Mouse (Mus musculus): ENCODE measurements around the gene Car12. TPM values are rescaled to one million over a fixed set of nuclear protein-coding genes. Genes with fewer than 3 reads are reported as not detected.

Gene Car12
- polyA plus RNA-seq, 1 experiment from 2014 or later, result 0.81 TPM

DNA sequence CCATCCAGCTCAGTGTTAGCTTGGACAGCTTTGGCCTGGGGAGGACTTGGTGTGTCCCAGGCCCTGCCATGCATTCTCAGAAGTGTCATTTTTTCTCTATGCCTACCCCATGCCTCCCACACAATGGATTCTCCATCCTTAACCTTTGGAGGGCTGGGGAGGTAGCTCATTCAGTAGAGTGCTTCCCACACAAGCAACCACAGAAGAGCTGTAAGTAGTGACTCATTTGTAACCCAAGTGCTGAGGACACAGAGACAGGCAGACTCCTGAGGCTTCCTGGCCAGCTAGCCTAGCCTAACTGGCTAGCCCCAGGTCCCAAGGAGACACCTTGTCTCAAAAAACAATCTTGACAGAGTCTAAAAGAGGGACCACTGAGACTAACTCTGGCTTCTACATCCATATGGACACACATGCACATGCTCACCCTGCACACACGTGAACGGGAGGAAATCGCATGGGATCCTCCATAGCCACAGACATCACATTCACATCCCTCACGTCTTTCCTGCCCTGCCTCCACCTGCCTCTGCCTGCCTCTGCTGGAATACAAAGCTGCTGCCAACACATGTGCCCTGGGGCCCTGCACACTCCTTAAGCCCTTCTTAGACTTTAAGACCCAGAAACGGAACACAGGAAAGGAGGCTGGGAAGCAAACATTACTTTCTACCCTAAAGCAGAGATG is 8.8 kb downstream of the Car12 start:
- no peak for ATAC-seq (replicated peaks; ENCODE audit: extremely low read depth, insufficient read depth, low FRiP score)
- Histone ChIP-seq H3K9ac (ENCODE audit: low read length) (no peak overlapping the region), H3K27ac (ENCODE audit: low read length) (no peak overlapping the region), H3K4me2 (ENCODE audit: low read depth, low read length) (no peak overlapping the region), H3K36me3 (ENCODE audit: control insufficient read depth, insufficient read depth) (no peaks in the 10 kb centered on the region), H3K4me1 (ENCODE audit: control insufficient read depth, insufficient read depth, low read length) (no peaks in the 10 kb centered on the region), H3K9me3 (replicated peaks; ENCODE audit: control insufficient read depth, low read length) (no peaks in the 10 kb centered on the region), H3K27me3 (ENCODE audit: control insufficient read depth, insufficient read depth, low read length) (no peaks in the 10 kb centered on the region), H3K4me3 (ENCODE audit: low read length) (no peak overlapping the region)
- WGBS, result 81% methylated on average over 5 of the region's 5 CpGs

DNA sequence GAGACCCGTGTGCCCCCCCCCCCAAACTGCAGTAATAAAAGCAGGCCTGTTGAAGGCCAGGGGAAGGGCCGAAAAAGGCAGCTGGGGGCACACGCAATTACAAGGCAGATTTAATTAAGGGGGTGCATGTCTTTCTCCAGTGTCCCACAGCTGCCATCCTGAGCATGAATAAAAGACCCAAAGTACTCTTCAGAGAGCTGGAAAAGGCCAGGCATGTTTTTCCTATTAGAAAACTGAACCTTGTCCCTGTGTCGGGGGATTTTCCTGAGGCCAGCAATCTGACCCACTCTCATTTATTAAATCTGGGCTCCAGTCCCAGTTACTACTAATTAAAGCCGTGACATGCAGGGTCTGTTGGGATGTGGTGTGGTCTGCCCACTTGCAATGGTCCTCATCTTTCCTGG is 9.4 kb downstream of the Car12 start:
- H3K9me3 ChIP-seq (replicated peaks; ENCODE audit: control insufficient read depth, low read length), result no peaks in the 10 kb centered on the region
- H3K27ac ChIP-seq (ENCODE audit: low read length), result no peak overlapping the region
- H3K27me3 ChIP-seq (ENCODE audit: control insufficient read depth, insufficient read depth, low read length), result no peaks in the 10 kb centered on the region
- no peak overlapping the region for H3K4me2 ChIP-seq (ENCODE audit: low read depth, low read length)
- no peaks in the 10 kb centered on the region for H3K36me3 ChIP-seq (ENCODE audit: control insufficient read depth, insufficient read depth)
- H3K9ac ChIP-seq (ENCODE audit: low read length), result no peak overlapping the region
- H3K4me3 ChIP-seq (ENCODE audit: low read length), result no peak overlapping the region
- no peak for ATAC-seq (replicated peaks; ENCODE audit: extremely low read depth, insufficient read depth, low FRiP score)
- WGBS, result 77% methylated on average over 5 of the region's 5 CpGs
- H3K4me1 ChIP-seq (ENCODE audit: control insufficient read depth, insufficient read depth, low read length), result no peaks in the 10 kb centered on the region

DNA sequence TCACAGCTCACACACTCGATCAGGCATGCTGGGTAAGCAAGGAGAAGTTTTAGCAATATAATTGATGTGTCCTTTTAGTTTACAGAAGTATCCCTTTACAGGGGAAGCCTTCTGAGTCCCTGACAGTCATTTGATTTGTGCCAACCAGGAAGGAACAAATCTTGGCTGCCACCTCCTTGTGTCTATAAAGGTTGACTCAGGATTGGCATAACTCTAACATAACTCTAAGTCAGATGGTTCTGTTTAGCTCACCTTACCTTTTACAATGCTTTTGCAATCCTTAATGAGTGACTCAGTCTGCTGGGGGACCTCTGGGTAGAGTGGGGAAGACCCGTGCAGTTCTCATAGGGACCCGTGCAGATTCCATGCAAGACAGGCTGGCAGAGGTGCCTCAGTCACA is 12.1 kb downstream of the Car12 start:
- no peaks in the 10 kb centered on the region for H3K9me3 ChIP-seq (replicated peaks; ENCODE audit: control insufficient read depth, low read length)
- no peak overlapping the region for H3K27ac ChIP-seq (ENCODE audit: low read length)
- H3K36me3 ChIP-seq (ENCODE audit: control insufficient read depth, insufficient read depth), result no peaks in the 10 kb centered on the region
- no peak for ATAC-seq (replicated peaks; ENCODE audit: extremely low read depth, insufficient read depth, low FRiP score)
- no peak overlapping the region for H3K4me3 ChIP-seq (ENCODE audit: low read length)
- H3K27me3 ChIP-seq (ENCODE audit: control insufficient read depth, insufficient read depth, low read length), result no peaks in the 10 kb centered on the region
- H3K4me2 ChIP-seq (ENCODE audit: low read depth, low read length), result no peak overlapping the region
- 79% methylated on average over 3 of the region's 3 CpGs for WGBS
- H3K9ac ChIP-seq (ENCODE audit: low read length), result no peak overlapping the region
- no peaks in the 10 kb centered on the region for H3K4me1 ChIP-seq (ENCODE audit: control insufficient read depth, insufficient read depth, low read length)

DNA sequence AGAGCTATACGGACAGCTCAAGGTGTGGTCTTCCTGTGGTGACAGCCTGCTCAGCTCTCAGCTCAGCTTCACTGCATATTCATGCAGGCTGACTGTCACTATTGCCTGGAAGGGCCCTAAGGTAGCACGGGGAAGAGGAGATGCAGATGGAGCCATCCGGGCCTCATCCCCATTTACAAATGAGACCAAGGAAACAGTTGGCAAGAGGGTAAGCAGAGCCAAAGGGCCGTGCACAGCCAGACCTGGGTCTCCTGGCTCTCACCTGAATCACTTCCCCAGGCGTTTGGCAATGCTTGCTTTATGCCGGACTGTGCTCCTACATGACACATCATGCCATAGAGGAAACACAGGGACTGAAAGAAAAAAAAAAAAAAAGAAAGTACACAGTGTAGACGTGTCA is 13.8 kb downstream of the Car12 start:
- Histone ChIP-seq H3K27ac (ENCODE audit: low read length) (no peak overlapping the region), H3K9ac (ENCODE audit: low read length) (no peak overlapping the region), H3K27me3 (ENCODE audit: control insufficient read depth, insufficient read depth, low read length) (no peaks in the 10 kb centered on the region), H3K36me3 (ENCODE audit: control insufficient read depth, insufficient read depth) (no peaks in the 10 kb centered on the region), H3K4me2 (ENCODE audit: low read depth, low read length) (no peak overlapping the region), H3K4me1 (ENCODE audit: control insufficient read depth, insufficient read depth, low read length) (no peaks in the 10 kb centered on the region), H3K4me3 (ENCODE audit: low read length) (no peak overlapping the region), H3K9me3 (replicated peaks; ENCODE audit: control insufficient read depth, low read length) (no peaks in the 10 kb centered on the region)
- WGBS, result 61% methylated on average over 7 of the region's 7 CpGs
- no peak for ATAC-seq (replicated peaks; ENCODE audit: extremely low read depth, insufficient read depth, low FRiP score)

DNA sequence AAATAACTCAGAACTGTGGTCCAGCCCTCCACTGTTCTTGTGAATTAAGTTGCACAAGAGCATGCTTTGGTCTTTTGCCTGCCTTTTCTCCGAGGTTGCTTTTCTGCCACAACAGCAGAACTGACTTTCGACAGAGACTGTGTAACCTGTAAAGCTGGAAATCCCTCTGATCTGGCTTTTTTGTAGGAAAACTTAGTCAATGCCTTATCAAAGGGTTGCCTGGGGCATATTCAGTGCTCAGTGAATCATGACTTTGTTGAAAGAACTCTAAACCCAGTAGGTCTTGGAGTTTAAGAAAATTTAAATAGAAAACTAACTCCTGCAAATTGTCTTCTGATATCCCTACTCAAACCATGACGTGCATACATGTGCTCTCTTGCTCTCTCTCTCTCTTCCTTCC is 17.1 kb downstream of the Car12 start:
- H3K27me3 ChIP-seq (ENCODE audit: control insufficient read depth, insufficient read depth, low read length), result no peaks in the 10 kb centered on the region
- H3K4me2 ChIP-seq (ENCODE audit: low read depth, low read length), result no peak overlapping the region
- ATAC-seq (replicated peaks; ENCODE audit: extremely low read depth, insufficient read depth, low FRiP score), result no peak
- no peaks in the 10 kb centered on the region for H3K9me3 ChIP-seq (replicated peaks; ENCODE audit: control insufficient read depth, low read length)
- no peak overlapping the region for H3K9ac ChIP-seq (ENCODE audit: low read length)
- no peaks in the 10 kb centered on the region for H3K36me3 ChIP-seq (ENCODE audit: control insufficient read depth, insufficient read depth)
- H3K4me1 ChIP-seq (ENCODE audit: control insufficient read depth, insufficient read depth, low read length), result peaks cover 8% of the 10 kb centered on the region
- no peak overlapping the region for H3K27ac ChIP-seq (ENCODE audit: low read length)
- no peak overlapping the region for H3K4me3 ChIP-seq (ENCODE audit: low read length)
- 58% methylated on average over 3 of the region's 3 CpGs for WGBS

DNA sequence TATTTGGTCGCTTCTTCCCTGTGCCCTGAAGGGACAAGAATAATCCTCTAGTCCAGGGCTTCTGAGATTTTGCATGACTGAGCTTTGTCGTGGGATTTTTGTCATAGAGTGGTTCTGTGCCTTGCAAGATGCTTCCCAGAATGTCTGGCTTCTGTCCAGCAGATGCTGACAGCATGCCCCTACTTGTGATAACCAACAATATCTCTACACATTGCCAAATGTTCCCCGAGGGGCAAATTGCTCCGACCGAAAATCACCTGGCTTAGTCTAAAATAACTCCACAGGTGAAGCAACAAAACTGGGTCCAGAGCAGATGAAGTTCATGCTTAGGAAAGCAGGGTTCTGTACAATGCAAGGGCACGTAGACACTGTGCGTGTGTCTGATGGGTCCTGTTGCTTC is 17.8 kb downstream of the Car12 start:
- Histone ChIP-seq H3K9me3 (replicated peaks; ENCODE audit: control insufficient read depth, low read length) (no peaks in the 10 kb centered on the region), H3K4me1 (ENCODE audit: control insufficient read depth, insufficient read depth, low read length) (peaks cover 8% of the 10 kb centered on the region), H3K27me3 (ENCODE audit: control insufficient read depth, insufficient read depth, low read length) (no peaks in the 10 kb centered on the region), H3K9ac (ENCODE audit: low read length) (no peak overlapping the region), H3K4me2 (ENCODE audit: low read depth, low read length) (no peak overlapping the region), H3K27ac (ENCODE audit: low read length) (no peak overlapping the region), H3K4me3 (ENCODE audit: low read length) (no peak overlapping the region), H3K36me3 (ENCODE audit: control insufficient read depth, insufficient read depth) (no peaks in the 10 kb centered on the region)
- ATAC-seq (replicated peaks; ENCODE audit: extremely low read depth, insufficient read depth, low FRiP score), result no peak
- WGBS, result 45% methylated on average over 7 of the region's 7 CpGs

DNA sequence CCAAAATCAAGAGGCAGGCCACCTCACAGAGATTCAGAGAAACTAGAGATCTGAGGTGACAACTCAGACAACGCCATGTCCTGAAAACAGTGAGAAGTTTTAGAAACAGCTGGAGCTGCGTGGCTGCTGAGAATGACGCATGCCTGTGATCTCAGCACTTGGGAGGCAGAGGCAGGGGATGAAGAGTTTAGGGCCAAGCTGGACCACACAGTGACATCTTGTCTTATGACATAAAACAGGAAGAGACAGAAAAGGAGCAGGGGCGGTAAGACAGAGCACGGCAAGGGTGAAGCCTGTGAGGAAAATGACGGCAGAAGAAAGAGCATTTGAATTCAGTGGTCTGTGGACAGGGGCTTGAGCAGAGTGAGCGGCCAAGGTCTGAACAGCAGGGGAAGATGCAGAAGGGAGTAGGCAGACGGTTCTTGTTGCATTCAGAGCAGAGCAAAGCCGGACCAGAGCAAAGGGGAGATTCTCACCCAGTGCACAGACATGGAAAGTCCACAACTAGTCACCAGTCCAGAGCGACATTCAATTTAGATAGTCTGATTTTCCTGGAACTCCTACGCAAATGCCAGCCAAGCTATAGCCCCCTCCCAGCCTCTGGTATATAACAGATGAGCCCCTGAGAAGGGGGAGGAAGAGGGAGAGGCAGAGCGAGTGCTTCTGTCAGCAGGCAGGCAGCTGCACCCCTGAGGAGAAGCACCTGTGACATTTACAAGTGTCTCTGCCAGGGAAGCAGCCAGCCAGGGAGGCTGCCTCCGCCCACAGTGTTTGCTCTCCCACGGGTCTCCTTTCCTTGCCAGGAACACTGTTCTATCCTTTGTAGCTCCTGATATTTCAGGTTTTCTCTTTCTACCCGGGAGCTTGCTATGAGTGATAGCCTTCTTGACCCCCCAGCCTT is 19.6 kb downstream of the Car12 start:
- no peak overlapping the region for H3K4me3 ChIP-seq (ENCODE audit: low read length)
- WGBS, result 23% methylated on average over 15 of the region's 15 CpGs
- H3K9me3 ChIP-seq (replicated peaks; ENCODE audit: control insufficient read depth, low read length), result no peaks in the 10 kb centered on the region
- H3K36me3 ChIP-seq (ENCODE audit: control insufficient read depth, insufficient read depth), result no peaks in the 10 kb centered on the region
- no peaks in the 10 kb centered on the region for H3K27me3 ChIP-seq (ENCODE audit: control insufficient read depth, insufficient read depth, low read length)
- ATAC-seq (replicated peaks; ENCODE audit: extremely low read depth, insufficient read depth, low FRiP score), result no peak
- H3K4me1 ChIP-seq (ENCODE audit: control insufficient read depth, insufficient read depth, low read length), result peaks cover 8% of the 10 kb centered on the region
- no peak overlapping the region for H3K4me2 ChIP-seq (ENCODE audit: low read depth, low read length)
- no peak overlapping the region for H3K27ac ChIP-seq (ENCODE audit: low read length)
- H3K9ac ChIP-seq (ENCODE audit: low read length), result no peak overlapping the region

DNA sequence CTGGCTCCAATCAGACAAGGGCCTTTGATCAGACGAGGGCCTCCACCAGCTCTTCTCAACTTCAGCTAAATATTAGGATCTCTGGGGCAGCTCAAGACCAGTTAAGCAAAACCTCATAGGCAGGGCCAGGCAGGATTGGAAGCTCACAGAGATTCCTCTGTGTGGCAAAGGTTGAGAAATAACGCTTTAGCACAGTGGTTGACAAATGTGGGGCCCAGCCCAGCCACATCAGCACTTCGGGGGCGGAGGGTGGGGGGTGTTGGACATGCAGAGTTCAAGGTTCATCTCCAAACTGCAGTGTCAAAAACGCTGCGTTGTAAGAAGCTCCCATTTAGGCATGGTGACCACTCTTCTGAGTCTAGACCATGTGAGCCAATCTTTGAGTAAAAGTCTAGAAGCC is 21.1 kb downstream of the Car12 start:
- Histone ChIP-seq H3K9me3 (replicated peaks; ENCODE audit: control insufficient read depth, low read length) (no peaks in the 10 kb centered on the region), H3K27me3 (ENCODE audit: control insufficient read depth, insufficient read depth, low read length) (no peaks in the 10 kb centered on the region), H3K4me2 (ENCODE audit: low read depth, low read length) (no peak overlapping the region), H3K9ac (ENCODE audit: low read length) (no peak overlapping the region), H3K36me3 (ENCODE audit: control insufficient read depth, insufficient read depth) (no peaks in the 10 kb centered on the region), H3K27ac (ENCODE audit: low read length) (no peak overlapping the region), H3K4me1 (ENCODE audit: control insufficient read depth, insufficient read depth, low read length) (peaks cover 8% of the 10 kb centered on the region), H3K4me3 (ENCODE audit: low read length) (no peak overlapping the region)
- WGBS, result 87% methylated on average over 6 of the region's 6 CpGs
- ATAC-seq (replicated peaks; ENCODE audit: extremely low read depth, insufficient read depth, low FRiP score), result no peak

DNA sequence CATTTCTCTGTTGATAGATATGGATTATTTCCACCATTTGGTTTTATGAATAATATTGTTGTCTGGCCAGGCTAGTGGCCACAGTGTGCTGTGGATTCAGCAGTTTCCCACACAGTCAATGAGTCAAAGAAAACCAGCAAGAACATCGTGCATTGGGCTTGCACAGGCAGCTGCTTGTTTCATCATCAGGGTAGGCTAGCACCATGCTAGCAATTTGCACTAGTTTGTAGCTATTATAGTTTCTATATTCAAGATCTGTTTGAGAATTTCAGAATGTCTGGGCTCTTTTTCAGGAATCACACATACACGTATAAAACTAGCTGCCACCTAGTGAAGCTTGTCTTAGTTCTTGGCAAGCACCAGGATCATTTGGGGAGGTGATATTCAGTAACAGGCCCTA is 21.6 kb downstream of the Car12 start:
- H3K36me3 ChIP-seq (ENCODE audit: control insufficient read depth, insufficient read depth), result no peaks in the 10 kb centered on the region
- H3K4me1 ChIP-seq (ENCODE audit: control insufficient read depth, insufficient read depth, low read length), result peaks cover 8% of the 10 kb centered on the region
- no peaks in the 10 kb centered on the region for H3K9me3 ChIP-seq (replicated peaks; ENCODE audit: control insufficient read depth, low read length)
- no peaks in the 10 kb centered on the region for H3K27me3 ChIP-seq (ENCODE audit: control insufficient read depth, insufficient read depth, low read length)
- no peak overlapping the region for H3K9ac ChIP-seq (ENCODE audit: low read length)
- no peak overlapping the region for H3K4me3 ChIP-seq (ENCODE audit: low read length)
- no peak for ATAC-seq (replicated peaks; ENCODE audit: extremely low read depth, insufficient read depth, low FRiP score)
- 89% methylated on average over 2 of the region's 2 CpGs for WGBS
- no peak overlapping the region for H3K4me2 ChIP-seq (ENCODE audit: low read depth, low read length)
- H3K27ac ChIP-seq (ENCODE audit: low read length), result no peak overlapping the region
